Mouse (Mus musculus) c-Kit-negative CD71-positive TER-119-positive erythroid progenitor cells, embryonic 14.5 days (primary cell): ENCODE results near the gene Itgb2.

Source experiments
- DNase-seq: peaks from one replicate; pipeline ENCODE4 v3.0.0-alpha.2; 2013; ENCODE audit warnings: low read depth, low spot score

Gene Itgb2

GRCm38 (mm10) chr10:77516379-77516951 lies 13.6 kb upstream of the Itgb2 start:
- DNase-seq, result no peak

- peak; percentile 44 for DNase-seq
Measured at GRCm38 (mm10) chr10:77517066-77517620, 12.9 kb upstream of the Itgb2 start.

GRCm38 (mm10) chr10:77517801-77518200 lies 12.3 kb upstream of the Itgb2 start:
- no peak for DNase-seq

GRCm38 (mm10) chr10:77519191-77519590 lies 10.9 kb upstream of the Itgb2 start:
- DNase-seq, result no peak

- DNase-seq, result no peak
Measured at GRCm38 (mm10) chr10:77520497-77520896, 9.6 kb upstream of the Itgb2 start.

GRCm38 (mm10) chr10:77522021-77522731 lies 7.9 kb upstream of the Itgb2 start:
- no peak for DNase-seq

- no peak for DNase-seq
Measured at GRCm38 (mm10) chr10:77522746-77523145, 7.3 kb upstream of the Itgb2 start.

- DNase-seq, result no peak
Measured at GRCm38 (mm10) chr10:77523321-77523720, 6.7 kb upstream of the Itgb2 start.

- no peak for DNase-seq
Measured at GRCm38 (mm10) chr10:77526488-77526887, 3.6 kb upstream of the Itgb2 start.

- no peak for DNase-seq
Measured at GRCm38 (mm10) chr10:77528634-77529033, 1.4 kb upstream of the Itgb2 start.

GRCm38 (mm10) chr10:77531026-77532019 lies 1.3 kb downstream of the Itgb2 start:
- no peak for DNase-seq

GRCm38 (mm10) chr10:77532020-77532413 lies 2.0 kb downstream of the Itgb2 start:
- DNase-seq, result no peak

GRCm38 (mm10) chr10:77536727-77537126 lies 6.7 kb downstream of the Itgb2 start:
- DNase-seq, result no peak

GRCm38 (mm10) chr10:77537215-77538209 lies 7.5 kb downstream of the Itgb2 start:
- no peak for DNase-seq

GRCm38 (mm10) chr10:77539320-77539945 lies 9.4 kb downstream of the Itgb2 start:
- no peak for DNase-seq

- no peak for DNase-seq
Measured at GRCm38 (mm10) chr10:77540576-77541102, 10.6 kb downstream of the Itgb2 start.

- no peak for DNase-seq
Measured at GRCm38 (mm10) chr10:77541864-77542666, 12.0 kb downstream of the Itgb2 start.

- peak; percentile 59 for DNase-seq
Measured at GRCm38 (mm10) chr10:77543226-77543625, 13.2 kb downstream of the Itgb2 start.

- no peak for DNase-seq
Measured at GRCm38 (mm10) chr10:77544916-77545315, 14.9 kb downstream of the Itgb2 start.
